Mouse (Mus musculus) cortical plate, adult 2 months (tissue): ENCODE data around the gene Icam5.

Source experiments
- CTCF ChIP-seq: fragments of 200-500 bp; IDR thresholded peaks from 2 replicates; pipeline ENCODE4 v1.5.1; 2011; ENCODE audit warnings: mild to moderate bottlenecking, control low read depth, low read length; ENCODE audit not compliant: insufficient read depth; ENCODE audit errors: extremely low read depth
- POLR2A ChIP-seq: fragments of 200-500 bp; IDR thresholded peaks from 2 replicates; pipeline ENCODE4 v1.6.1; 2011; ENCODE audit warnings: mild to moderate bottlenecking, low read length, control low read depth; ENCODE audit not compliant: insufficient read depth; ENCODE audit errors: extremely low read depth

DNA sequence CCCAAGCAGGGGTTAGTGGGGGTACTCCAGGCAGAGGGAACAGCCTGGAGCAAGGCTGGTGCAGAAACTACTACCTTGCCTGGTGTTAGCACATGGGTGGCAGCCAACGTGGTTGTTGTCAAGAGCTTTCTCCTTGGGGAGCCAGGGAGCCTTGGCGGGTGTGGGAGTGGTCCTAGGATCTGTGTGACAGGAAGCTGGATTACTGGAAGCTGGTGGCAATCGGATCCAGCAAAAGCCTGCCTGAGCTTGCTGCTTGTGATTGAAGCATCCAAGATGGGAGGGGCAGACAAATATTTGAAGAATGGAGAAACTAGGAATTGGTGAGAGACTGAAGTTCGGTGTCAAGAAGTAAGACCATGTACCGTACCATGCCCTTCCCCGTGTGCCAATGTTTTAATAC, 9.6 kb upstream of the Icam5 start:
- TF ChIP-seq POLR2A: no peak
- TF ChIP-seq CTCF: no peak
